Mouse (Mus musculus) stomach, postnatal 0 days (tissue): ENCODE results near the gene Atrx. TPM values are rescaled to one million over a fixed set of nuclear protein-coding genes. Genes with fewer than 3 reads are reported as not detected.
A peak's percentile ranks its signal among the peaks of the same experiment; 100 is the strongest.
"Not testable (repeated sequence)": the region's sequence is repeated elsewhere in the genome, so short reads cannot be mapped to it uniquely, and the experiment has no call there.

Source experiments
- ATAC-seq: fragments of 200-750 bp; cut with Nextera tagmentation; 2 replicates; pipeline ENCODE4 v1.8.0; 2017; ENCODE audit not compliant: low FRiP score, low TSS enrichment
- DNase-seq: peaks from one replicate; pipeline ENCODE4 v3.0.0-alpha.2; 2016; ENCODE audit warnings: low spot score
- H3K27ac ChIP-seq: fragments of 300-500 bp; sonication (generic); replicated peaks from 2 replicates; pipeline ENCODE4 v1.5.1; 2014; ENCODE audit warnings: mild to moderate bottlenecking, control low read depth
- H3K27me3 ChIP-seq: fragments of 300-500 bp; sonication (generic); 2 replicates; pipeline ENCODE4 v1.6.1; 2014; ENCODE audit warnings: low read length; ENCODE audit not compliant: control insufficient read depth, insufficient read depth
- H3K36me3 ChIP-seq: fragments of 300-500 bp; sonication (generic); 2 replicates; pipeline ENCODE4 v1.6.1; 2014; ENCODE audit warnings: low read length, mixed read lengths; ENCODE audit not compliant: control insufficient read depth, insufficient read depth
- H3K4me1 ChIP-seq: fragments of 300-500 bp; sonication (generic); replicated peaks from 2 replicates; pipeline ENCODE4 v1.6.1; 2014; ENCODE audit warnings: antibody characterized with exemption; ENCODE audit not compliant: control insufficient read depth, insufficient read depth
- H3K4me2 ChIP-seq: fragments of 300-500 bp; sonication (generic); replicated peaks from 2 replicates; pipeline ENCODE4 v1.6.1; 2014; ENCODE audit warnings: low read depth, mild to moderate bottlenecking, control low read depth, moderate library complexity
- H3K4me3 ChIP-seq: fragments of 300-500 bp; sonication (generic); 2 replicates; pipeline ENCODE4 v1.5.1; 2014; ENCODE audit warnings: low read depth, low read length, control low read depth
- H3K9ac ChIP-seq: fragments of 300-500 bp; sonication (generic); 2 replicates; pipeline ENCODE4 v1.6.1; 2014; ENCODE audit warnings: mild to moderate bottlenecking, low read length, control low read depth, mixed read lengths
- H3K9me3 ChIP-seq: fragments of 300-500 bp; sonication (generic); 2 replicates; pipeline ENCODE4 v1.6.1; 2016; ENCODE audit warnings: low read length; ENCODE audit not compliant: control insufficient read depth
- CTCF ChIP-seq: IDR thresholded peaks from 2 replicates; pipeline ENCODE4 v1.5.1; 2016; ENCODE audit warnings: antibody characterized with exemption, low read depth, mild to moderate bottlenecking, moderate library complexity
- EP300 ChIP-seq: optimal IDR thresholded peaks from 2 replicates; pipeline ENCODE3; 2016; ENCODE audit warnings: antibody characterized with exemption
- whole genome bisulfite sequencing: fragments of 180-500 bp; shearing (Covaris S2); extraction: QIAGEN DNeasy Blood & Tissue Kit; methylation state at CpG from one replicate; pipeline ENCODE4 v1.1.7; 2014; 5-methylcytosine and 5-hydroxymethylcytosine counted together
- polyA plus RNA-seq: library from polyadenylated mRNA; unstranded; fragments of >200 nt; fragmentation: Nextera tagmentation; extraction: Ambion mirVana; gene quantifications from 2 replicates; pipeline ENCODE4 v1.2.1, GENCODE M21; 2015

The Atrx gene
- polyA plus RNA-seq, 1 experiment from 2014 or later: 66.0 TPM

GRCm38 (mm10) chrX:105923896-105924295 lies 5.3 kb downstream of the Atrx start:
- H3K9me3 ChIP-seq: no peaks in the 10 kb centered on the region
- no peaks in the 10 kb centered on the region for H3K27me3 ChIP-seq
- no peaks in the 10 kb centered on the region for H3K36me3 ChIP-seq
- no peak overlapping the region for H3K27ac ChIP-seq
- no peak overlapping the region for H3K9ac ChIP-seq
- WGBS: no CpG with 5 or more reads among the region's 1 CpGs
- no peak overlapping the region for H3K4me2 ChIP-seq
- DNase-seq (no peak), ATAC-seq (no peak)
- no peak overlapping the region for H3K4me3 ChIP-seq
- TF ChIP-seq CTCF: no peak
- TF ChIP-seq EP300: no peak
- H3K4me1 ChIP-seq: no peaks in the 10 kb centered on the region

GRCm38 (mm10) chrX:105922986-105923385 lies 6.2 kb downstream of the Atrx start:
- 90% methylated on average over 7 of the region's 7 CpGs for WGBS

GRCm38 (mm10) chrX:105921421-105921820 lies 7.8 kb downstream of the Atrx start:
- DNase-seq (peak; percentile 15), ATAC-seq (no peak)
- H3K4me3 ChIP-seq: no peak overlapping the region
- H3K9me3 ChIP-seq: no peaks in the 10 kb centered on the region
- H3K4me1 ChIP-seq: no peaks in the 10 kb centered on the region
- H3K9ac ChIP-seq: no peak overlapping the region
- H3K36me3 ChIP-seq: no peaks in the 10 kb centered on the region
- no peaks in the 10 kb centered on the region for H3K27me3 ChIP-seq
- WGBS: 97% methylated on average over 2 of the region's 2 CpGs
- H3K27ac ChIP-seq: no peak overlapping the region
- H3K4me2 ChIP-seq: no peak overlapping the region
- no peak for TF ChIP-seq EP300
- peak; percentile 61 for TF ChIP-seq CTCF

More at GRCm38 (mm10) chrX:105922986-105923385, 6.2 kb downstream of the Atrx start:
- H3K27me3 ChIP-seq, H3K9ac ChIP-seq, H3K9me3 ChIP-seq, DNase-seq, H3K27ac ChIP-seq, H3K4me1 ChIP-seq, ATAC-seq, H3K36me3 ChIP-seq, H3K4me3 ChIP-seq, H3K4me2 ChIP-seq: not testable (repeated sequence)

GRCm38 (mm10) chrX:105911728-105912127 lies 17.5 kb downstream of the Atrx start:
- Histone ChIP-seq H3K27me3 (no peaks in the 10 kb centered on the region), H3K36me3 (no peaks in the 10 kb centered on the region), H3K4me3 (no peak overlapping the region), H3K4me2 (no peak overlapping the region), H3K4me1 (no peaks in the 10 kb centered on the region), H3K27ac (no peak overlapping the region), H3K9ac (no peak overlapping the region), H3K9me3 (no peaks in the 10 kb centered on the region)
- TF ChIP-seq CTCF (no peak), EP300 (no peak)
- WGBS: 55% methylated on average over 3 of the region's 3 CpGs
- DNase-seq (no peak), ATAC-seq (no peak)

GRCm38 (mm10) chrX:105901611-105902010 lies 27.6 kb downstream of the Atrx start:
- Histone ChIP-seq H3K27ac (no peak overlapping the region), H3K4me1 (no peaks in the 10 kb centered on the region), H3K4me2 (no peak overlapping the region), H3K36me3 (no peaks in the 10 kb centered on the region), H3K9me3 (no peaks in the 10 kb centered on the region), H3K9ac (no peak overlapping the region), H3K27me3 (no peaks in the 10 kb centered on the region), H3K4me3 (no peak overlapping the region)
- no peak for TF ChIP-seq CTCF
- no peak for TF ChIP-seq EP300
- ATAC-seq (no peak), DNase-seq (no peak)
- WGBS: 83% methylated on average over 1 of the region's 1 CpGs

- no peaks in the 10 kb centered on the region for H3K9me3 ChIP-seq
- DNase-seq: no peak
- ATAC-seq: no peak
- H3K27me3 ChIP-seq: no peaks in the 10 kb centered on the region
- H3K4me3 ChIP-seq: no peak overlapping the region
- H3K9ac ChIP-seq: no peak overlapping the region
- WGBS: 60% methylated on average over 2 of the region's 2 CpGs
- TF ChIP-seq CTCF (no peak), EP300 (no peak)
- no peaks in the 10 kb centered on the region for H3K36me3 ChIP-seq
- H3K4me2 ChIP-seq: no peak overlapping the region
- no peak overlapping the region for H3K27ac ChIP-seq
- no peaks in the 10 kb centered on the region for H3K4me1 ChIP-seq
These were observed 42.3 kb downstream of the Atrx start for GRCm38 (mm10) chrX:105886921-105887320.
